ENCODE assay signal across 8 mouse cellular contexts in the genomic region with DNA sequence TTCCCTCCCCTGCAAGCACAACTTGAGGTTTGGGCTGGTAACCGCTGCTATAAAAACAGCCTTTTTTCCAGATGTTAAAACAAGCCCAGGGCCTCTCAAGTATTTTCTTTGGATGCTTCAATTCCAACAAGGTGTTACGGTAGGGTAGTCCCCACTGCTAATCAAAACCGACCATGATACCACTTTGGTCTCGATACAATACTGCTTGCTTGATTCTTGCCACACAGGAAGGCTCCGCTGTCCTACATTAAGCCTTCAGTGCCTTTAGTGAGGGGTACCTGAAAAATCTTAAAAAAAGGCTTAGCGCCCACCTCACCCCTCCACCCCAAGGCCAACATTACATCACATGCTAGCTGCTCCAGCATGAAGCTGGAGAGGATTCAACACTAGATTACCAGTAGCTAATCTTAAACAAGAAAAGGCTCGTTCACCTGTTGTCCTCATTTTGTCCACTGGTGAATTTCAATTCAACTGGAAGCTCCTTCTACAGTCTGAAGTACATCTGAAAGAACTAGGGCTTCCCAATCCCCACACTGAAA. TPM values are rescaled to one million over a fixed set of nuclear protein-coding genes. Genes with fewer than 3 reads are reported as not detected.
DNase-seq lines count a peak whose midpoint lies in the region; ATAC-seq and TF ChIP-seq lines count a peak whose summit lies in the region.

No protein-coding gene starts in this region.

- TF ChIP-seq CTCF in MEL (IDR thresholded peaks at IDR 0.05 in 2 of 3, conservative IDR thresholded peaks at IDR 0.05 in 1 of 3; ENCODE audit: control insufficient read depth in 1 of 3, insufficient read depth in 1 of 3, low read depth in 2 of 3, low read length in 3 of 3, poor library complexity in 1 of 3, severe bottlenecking in 1 of 3): no peak

- H3K4me1 ChIP-seq in heart, embryonic 12.5 days (replicated peaks): peaks cover 24% of the 10 kb centered on the region
- peaks cover 0 to 18% of the 10 kb centered on the region in 2 experiments; a peak in 1 of 4 replicates for H3K4me1 ChIP-seq in MEL (ENCODE audit: control insufficient read depth in 1 of 2, insufficient read depth in 2 of 2, low read length in 2 of 2)
- peaks cover 17% of the 10 kb centered on the region for H3K4me1 ChIP-seq in heart, embryonic 16.5 days (ENCODE audit: control insufficient read depth, insufficient read depth, low read length)

- H3K36me3 ChIP-seq in heart, embryonic 12.5 days: peaks cover 49% of the 10 kb centered on the region
- H3K36me3 ChIP-seq in MEL (ENCODE audit: control insufficient read depth in 1 of 2, insufficient read depth in 2 of 2, low read length in 2 of 2): peaks cover 15 to 33% of the 10 kb centered on the region in 2 experiments
- peaks cover 34% of the 10 kb centered on the region for H3K36me3 ChIP-seq in heart, embryonic 16.5 days (ENCODE audit: control insufficient read depth, insufficient read depth)
- peaks cover 32% of the 10 kb centered on the region for H3K36me3 ChIP-seq in macrophage (ENCODE audit: inconsistent target)

- no peak for DNase-seq in heart, adult 9 months (ENCODE audit: low spot score in 2 of 2)
- no peak for DNase-seq in MEL (ENCODE audit: low read depth, low spot score)
- no peak for DNase-seq in ovary, postnatal 10 days (ENCODE audit: low spot score)

- H3K4me3 ChIP-seq in heart, embryonic 12.5 days: peak overlapping the region; percentile 93
- H3K4me3 ChIP-seq in MEL (ENCODE audit: control insufficient read depth in 1 of 2, insufficient read depth in 1 of 2, low read depth in 2 of 2, low read length in 2 of 2) (peak overlapping the region in 1 of 2 experiments; percentile 14; a peak in 1 of 4 replicates), macrophage (ENCODE audit: inconsistent target) (peak overlapping the region; percentile 68)
- peak overlapping the region; percentile 72 for H3K4me3 ChIP-seq in heart, embryonic 16.5 days (ENCODE audit: low read length)

- TF ChIP-seq POLR2A in MEL (IDR thresholded peaks at IDR 0.05; ENCODE audit: control insufficient read depth in 1 of 2, insufficient read depth in 1 of 2, low read depth in 1 of 2, low read length in 2 of 2, poor library complexity in 1 of 2): peak in 1 of 2 experiments; percentile 33; a peak in 2 of 4 replicates

- 66% methylated on average over 7 of the region's 7 CpGs for WGBS in heart, embryonic 12.5 days
- 36% methylated on average over 7 of the region's 7 CpGs for WGBS in heart, embryonic 16.5 days
- WGBS in macrophage (ENCODE audit: missing documents): 66% methylated on average over 7 of the region's 7 CpGs

- H3K27ac ChIP-seq in heart, embryonic 12.5 days (ENCODE audit: poor library complexity, severe bottlenecking): peak overlapping the region; percentile 84
- H3K27ac ChIP-seq in MEL (ENCODE audit: control insufficient read depth, low read depth, low read length) (peak overlapping the region; percentile 11; the same call in 1 of the 2 replicates), macrophage (peak overlapping the region; percentile 100; the same call in 1 of the 2 replicates)
- peak overlapping the region; percentile 64 for H3K27ac ChIP-seq in heart, embryonic 16.5 days (ENCODE audit: low read length)

- no peaks in the 10 kb centered on the region for H3K27me3 ChIP-seq in heart, embryonic 12.5 days (replicated peaks)
- no peaks in the 10 kb centered on the region for H3K27me3 ChIP-seq in MEL (ENCODE audit: control insufficient read depth in 1 of 2, insufficient read depth in 2 of 2, low read length in 2 of 2)
- H3K27me3 ChIP-seq in heart, embryonic 16.5 days (ENCODE audit: control insufficient read depth, insufficient read depth, low read length): no peaks in the 10 kb centered on the region

- H3K9ac ChIP-seq in heart, embryonic 12.5 days: peak overlapping the region; percentile 91
- peak overlapping the region; percentile 90 for H3K9ac ChIP-seq in MEL (ENCODE audit: control insufficient read depth, low read depth, low read length, poor library complexity, severe bottlenecking)
- peak overlapping the region; percentile 96 for H3K9ac ChIP-seq in heart, embryonic 16.5 days (ENCODE audit: low read length)

- TF ChIP-seq EP300 in MEL (IDR thresholded peaks at IDR 0.05; ENCODE audit: low read depth in 1 of 2, low read length in 2 of 2): no peak

- H3K4me2 ChIP-seq in heart, embryonic 12.5 days: peak overlapping the region; percentile 90
- H3K4me2 ChIP-seq in heart, embryonic 16.5 days (ENCODE audit: low read depth, low read length): peak overlapping the region; percentile 71

- TF ChIP-seq RAD21 in MEL (IDR thresholded peaks at IDR 0.05; ENCODE audit: low read depth, low read length): no peak

- peaks cover 37% of the 10 kb centered on the region for H3K79me2 ChIP-seq in MEL (ENCODE audit: control insufficient read depth, insufficient read depth, low read length, poor library complexity)
- peaks cover 61% of the 10 kb centered on the region for H3K79me2 ChIP-seq in macrophage (ENCODE audit: inconsistent target)

- no peak for ATAC-seq in heart, embryonic 12.5 days (ENCODE audit: insufficient number of reproducible peaks, low FRiP score)
- no peak for ATAC-seq in heart, embryonic 16.5 days (replicated peaks; ENCODE audit: extremely low read depth, insufficient read depth, low FRiP score)
- ATAC-seq in erythroid progenitor cell, adult 5-6 weeks (replicated peaks; ENCODE audit: low FRiP score, poor library complexity, severe bottlenecking): no peak
- no peak for ATAC-seq in frontal cortex, adult (ENCODE audit: low TSS enrichment)

- no peaks in the 10 kb centered on the region for H3K9me3 ChIP-seq in heart, embryonic 12.5 days (replicated peaks)
- H3K9me3 ChIP-seq in MEL (replicated peaks; ENCODE audit: insufficient read depth, low read length): no peaks in the 10 kb centered on the region
- H3K9me3 ChIP-seq in heart, embryonic 16.5 days (replicated peaks; ENCODE audit: control insufficient read depth, low read length): no peaks in the 10 kb centered on the region

TF ChIP-seq in MEL, 35 proteins besides CTCF, POLR2A, EP300 and RAD21:
- TF ChIP-seq BHLHE40 (IDR thresholded peaks at IDR 0.05; ENCODE audit: borderline replicate concordance, low read depth, low read length) (no peak), POLR2AphosphoS2 (IDR thresholded peaks at IDR 0.05; ENCODE audit: low read length) (0 out of 2 replicates have a peak, but pooled peaks have one; percentile 6)

RNA-seq across cellular contexts. Expression of a gene that starts 25.4 kb away (rescaled TPM):
- polyA plus RNA-seq in heart, embryonic 12.5 days (2016; fragmentation: Nextera tagmentation; extraction: Ambion mirVana): 68.1 and 68.9 TPM in 2 replicates
- 35.5 and 36.0 TPM in 2 replicates for total RNA-seq in MEL (2012; rRNA removed)
- polyA plus RNA-seq in MEL (2012; ENCODE audit: insufficient read depth in 1 of 2, insufficient read length in 2 of 2, low read depth in 1 of 2, low replicate concordance in 2 of 2, missing spikeins in 1 of 2): 10 to 100 TPM in 1 of 2 experiments, not detected in 1; 64.1 TPM
- 62.1 and 66.6 TPM in 2 replicates for polyA plus RNA-seq in heart, embryonic 16.5 days (2015; fragmentation: Nextera tagmentation; extraction: Ambion mirVana)
- total RNA-seq in macrophage (2018; cell fraction: chromatin; rRNA removed): 100 to 1,000 TPM in 7 of 26 experiments, 10 to 100 TPM in 19; 63.9 to 148 (median 86.2) TPM
- 10 to 100 TPM; 31.6 to 62.4 (median 45.0) TPM for total RNA-seq in macrophage (2018; cell fraction: cytosol; rRNA removed)
- total RNA-seq in macrophage (2018; cell fraction: nucleus; rRNA removed): 100 to 1,000 TPM in 4 of 26 experiments, 10 to 100 TPM in 22; 42.7 to 104 (median 71.0) TPM
- 46.2 to 54.8 TPM (median 52.4 TPM) in 3 replicates for polyA plus RNA-seq in macrophage (2018)
- 18.4 and 24.1 TPM in 2 replicates for total RNA-seq in erythroid progenitor cell, adult 5-6 weeks (2015; ENCODE audit: low replicate concordance)
- 17.2 and 17.3 TPM in 2 replicates for total RNA-seq in erythroid progenitor cell, adult 5-6 weeks (2017; ENCODE audit: low replicate concordance)

RNA-seq across cellular contexts. Expression of a gene that starts 55.9 kb away (rescaled TPM):
- 24.3 and 27.7 TPM in 2 replicates for polyA plus RNA-seq in heart, embryonic 12.5 days (2016; fragmentation: Nextera tagmentation; extraction: Ambion mirVana)
- total RNA-seq in MEL (2012; rRNA removed): 0.39 TPM in 1 of 2 replicates, not detected in the other
- polyA plus RNA-seq in MEL (2012; ENCODE audit: insufficient read depth in 1 of 2, insufficient read length in 2 of 2, low read depth in 1 of 2, low replicate concordance in 2 of 2, missing spikeins in 1 of 2) (not detected), macrophage (2018) (14.8 to 16.9 TPM (median 15.5 TPM) in 3 replicates)
- 27.3 and 31.5 TPM in 2 replicates for polyA plus RNA-seq in heart, embryonic 16.5 days (2015; fragmentation: Nextera tagmentation; extraction: Ambion mirVana)
- 100 to 1,000 TPM in 3 of 26 experiments, 10 to 100 TPM in 23; 14.2 to 124 (median 35.6) TPM for total RNA-seq in macrophage (2018; cell fraction: chromatin; rRNA removed)
- 10 to 100 TPM in 16 of 26 experiments, 1 to 10 TPM in 10; 4.2 to 31.7 (median 13.4) TPM for total RNA-seq in macrophage (2018; cell fraction: cytosol; rRNA removed)
- total RNA-seq in macrophage (2018; cell fraction: nucleus; rRNA removed): 10 to 100 TPM; 13.1 to 79.6 (median 21.8) TPM
- 2.5 and 10.1 TPM in 2 replicates for total RNA-seq in erythroid progenitor cell, adult 5-6 weeks (2015; ENCODE audit: low replicate concordance)
- 1.6 TPM in 1 of 2 replicates, not detected in the other for total RNA-seq in erythroid progenitor cell, adult 5-6 weeks (2017; ENCODE audit: low replicate concordance)

Comparison
In these comparisons a context has a peak if more than half of its experiments do, and no peak if none do; other contexts are left out.
1. H3K27ac ChIP-seq: peak in every context shown above with its lines; median percentile 100 in macrophage; 84 in heart, embryonic 12.5 days; 64 in heart, embryonic 16.5 days; 11 in MEL.
2. RNA of a gene that starts 55.9 kb away (polyA plus RNA-seq): 24.3 to 27.7 TPM in heart, embryonic 12.5 days, 27.3 to 31.5 TPM in heart, embryonic 16.5 days and 14.8 to 16.9 TPM in macrophage; not detected in MEL; every median in the first group is over 10 times any median in the second.
3. Peak in every context shown above with its lines, with median percentiles within 50 percentile points of each other: H3K9ac ChIP-seq.